Mouse (Mus musculus): ENCODE data around the gene Pde10a. TPM values are rescaled to one million over a fixed set of nuclear protein-coding genes. Genes with fewer than 3 reads are reported as not detected.

The Pde10a gene
- total RNA-seq, 2 experiments from 2014 or later, result 12.4 to 20.0 TPM

GRCm38 (mm10) chr17:8757576-8757975 is 232.4 kb downstream of the Pde10a start:
- peak; percentile 61 for DNase-seq

- DNase-seq, result peak; percentile 25
Observed at GRCm38 (mm10) chr17:8763248-8763647, 238.1 kb downstream of the Pde10a start.

- no peak for DNase-seq
Observed at GRCm38 (mm10) chr17:8765987-8766576, 240.9 kb downstream of the Pde10a start.

- no peak for DNase-seq
Observed at GRCm38 (mm10) chr17:8769155-8769554, 244.0 kb downstream of the Pde10a start.

- DNase-seq, result no peak
Observed at GRCm38 (mm10) chr17:8773391-8773790, 248.2 kb downstream of the Pde10a start.

GRCm38 (mm10) chr17:8774301-8774700 is 249.1 kb downstream of the Pde10a start:
- no peak for DNase-seq

GRCm38 (mm10) chr17:8775571-8776161 is 250.5 kb downstream of the Pde10a start:
- peak; percentile 24 for DNase-seq

- DNase-seq, result no peak
Observed at GRCm38 (mm10) chr17:8777710-8778109, 252.5 kb downstream of the Pde10a start.

- no peak for DNase-seq
Observed at GRCm38 (mm10) chr17:8778839-8779238, 253.7 kb downstream of the Pde10a start.

GRCm38 (mm10) chr17:8780484-8780883 is 255.3 kb downstream of the Pde10a start:
- no peak for DNase-seq

- no peak for DNase-seq
Observed at GRCm38 (mm10) chr17:8781040-8781439, 255.9 kb downstream of the Pde10a start.

- DNase-seq, result no peak
Observed at GRCm38 (mm10) chr17:8781576-8781975, 256.4 kb downstream of the Pde10a start.

GRCm38 (mm10) chr17:8785908-8786307 is 260.7 kb downstream of the Pde10a start:
- DNase-seq, result no peak

GRCm38 (mm10) chr17:8786484-8786883 is 261.3 kb downstream of the Pde10a start:
- DNase-seq, result no peak

- DNase-seq, result no peak
Observed at GRCm38 (mm10) chr17:8787762-8788161, 262.6 kb downstream of the Pde10a start.

- DNase-seq, result no peak
Observed at GRCm38 (mm10) chr17:8791561-8791960, 266.4 kb downstream of the Pde10a start.

GRCm38 (mm10) chr17:8792611-8793010 is 267.4 kb downstream of the Pde10a start:
- no peak for DNase-seq

- no peak for DNase-seq
Observed at GRCm38 (mm10) chr17:8797624-8798023, 272.5 kb downstream of the Pde10a start.

- DNase-seq, result no peak
Observed at GRCm38 (mm10) chr17:8798531-8799295, 273.5 kb downstream of the Pde10a start.

- no peak for DNase-seq
Observed at GRCm38 (mm10) chr17:8799296-8799731, 274.1 kb downstream of the Pde10a start.

GRCm38 (mm10) chr17:8799914-8800420 is 274.8 kb downstream of the Pde10a start:
- no peak for DNase-seq

- no peak for DNase-seq
Observed at GRCm38 (mm10) chr17:8800478-8801082, 275.4 kb downstream of the Pde10a start.

Data from adrenal gland, postnatal 10 days (tissue).